Mouse (Mus musculus) lung, embryonic 14.5 days (tissue): Measurements from ENCODE around the gene Fhit. TPM values are rescaled to one million over a fixed set of nuclear protein-coding genes. Genes with fewer than 3 reads are reported as not detected.
"Not testable (repeated sequence)": the region's sequence is repeated elsewhere in the genome, so short reads cannot be mapped to it uniquely, and the experiment has no call there.

ENCODE experiments used
- ATAC-seq: fragments of 200-750 bp; cut with Nextera tagmentation; 2 replicates; pipeline ENCODE4 v1.8.0; 2017; ENCODE audit warnings: mild to moderate bottlenecking, moderate TSS enrichment, moderate library complexity; ENCODE audit not compliant: insufficient read depth
- DNase-seq: peaks from one replicate; pipeline ENCODE4 v3.0.0-alpha.2; 2015
- H3K27ac ChIP-seq: fragments of 300-500 bp; sonication (generic); 2 replicates; pipeline ENCODE4 v1.5.1; 2014; ENCODE audit warnings: low read depth, mild to moderate bottlenecking, moderate library complexity
- H3K27me3 ChIP-seq: fragments of 300-500 bp; sonication (generic); 2 replicates; pipeline ENCODE4 v1.6.1; 2014; ENCODE audit warnings: low read length, control low read depth; ENCODE audit not compliant: insufficient read depth
- H3K36me3 ChIP-seq: fragments of 300-500 bp; sonication (generic); 2 replicates; pipeline ENCODE4 v1.6.1; 2014; ENCODE audit warnings: control low read depth; ENCODE audit not compliant: insufficient read depth
- H3K4me1 ChIP-seq: fragments of 300-500 bp; sonication (generic); 2 replicates; pipeline ENCODE4 v1.6.1; 2014; ENCODE audit warnings: antibody characterized with exemption, control low read depth; ENCODE audit not compliant: insufficient read depth
- H3K4me2 ChIP-seq: fragments of 300-500 bp; sonication (generic); 2 replicates; pipeline ENCODE4 v1.6.1; 2014; ENCODE audit warnings: mild to moderate bottlenecking
- H3K4me3 ChIP-seq: fragments of 300-500 bp; sonication (generic); 2 replicates; pipeline ENCODE4 v1.5.1; 2014; ENCODE audit warnings: low read depth, low read length
- H3K9ac ChIP-seq: fragments of 300-500 bp; sonication (generic); 2 replicates; pipeline ENCODE4 v1.6.1; 2014
- H3K9me3 ChIP-seq: fragments of 300-500 bp; sonication (generic); 2 replicates; pipeline ENCODE4 v1.6.1; 2016; ENCODE audit warnings: low read depth, low read length, control low read depth
- CTCF ChIP-seq: IDR thresholded peaks from 2 replicates; pipeline ENCODE4 v1.5.1; 2016; ENCODE audit warnings: antibody characterized with exemption, low read depth
- WGBS: fragments of 180-500 bp; shearing (Covaris S2); extraction: QIAGEN DNeasy Blood & Tissue Kit; methylation state at CpG from one replicate; pipeline ENCODE4 v1.1.7; 2014; 5-methylcytosine and 5-hydroxymethylcytosine counted together
- polyA plus RNA-seq: library from polyadenylated mRNA; unstranded; fragments of >200 nt; fragmentation: Nextera tagmentation; extraction: Ambion mirVana; gene quantifications from 2 replicates; pipeline ENCODE4 v1.2.1, GENCODE M21; 2014

The Fhit gene
- polyA plus RNA-seq, 1 experiment from 2014 or later: 5.3 TPM

DNA sequence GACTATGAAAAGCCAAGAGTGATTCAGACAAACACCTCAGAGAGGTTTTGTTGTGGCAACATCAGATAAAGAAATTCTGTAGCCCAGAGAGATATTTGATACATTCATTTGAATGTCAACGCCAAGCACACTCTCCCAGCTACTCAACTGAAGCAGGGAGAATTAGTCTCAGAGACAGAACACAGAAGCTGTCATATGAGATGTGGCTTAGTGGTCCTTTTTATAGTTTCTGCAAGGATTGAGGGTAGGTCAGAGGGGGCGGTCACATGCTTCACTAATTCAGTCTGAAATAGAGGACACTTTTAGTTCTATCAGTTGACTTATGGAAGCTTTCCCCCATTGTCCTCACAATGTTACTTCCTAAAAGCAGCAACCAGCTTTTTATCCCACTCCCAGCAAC, 98.2 kb downstream of the Fhit start:
- Histone ChIP-seq H3K9me3 (no peaks in the 10 kb centered on the region), H3K4me1 (no peaks in the 10 kb centered on the region), H3K36me3 (no peaks in the 10 kb centered on the region), H3K27me3 (no peaks in the 10 kb centered on the region), H3K9ac (no peak overlapping the region), H3K4me3 (no peak overlapping the region), H3K27ac (no peak overlapping the region), H3K4me2 (no peak overlapping the region)
- no peak for TF ChIP-seq CTCF
- ATAC-seq (no peak), DNase-seq (no peak)
- 77% methylated on average over 2 of the region's 2 CpGs for WGBS

DNA sequence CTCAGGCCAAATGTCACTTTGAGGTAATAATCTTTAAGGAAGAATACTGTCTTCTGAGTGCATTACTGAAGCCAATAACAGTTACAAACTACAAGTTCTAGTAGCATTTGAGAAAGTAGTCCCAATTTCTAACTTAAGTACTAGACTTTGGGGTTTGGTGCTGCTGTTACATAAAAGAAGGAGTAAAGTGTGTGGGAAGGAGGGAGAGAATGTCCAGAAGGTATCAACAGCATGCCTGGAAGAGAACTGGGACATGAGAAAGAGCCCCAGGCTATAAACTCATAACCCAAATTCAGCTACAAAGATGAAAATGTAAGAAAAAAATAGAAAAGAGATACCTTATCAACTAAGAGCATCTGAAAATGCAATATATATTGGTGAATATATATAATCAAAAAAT, 101.6 kb downstream of the Fhit start:
- Histone ChIP-seq H3K4me2 (no peak overlapping the region), H3K27ac (no peak overlapping the region), H3K4me3 (no peak overlapping the region), H3K36me3 (no peaks in the 10 kb centered on the region), H3K27me3 (no peaks in the 10 kb centered on the region), H3K4me1 (no peaks in the 10 kb centered on the region), H3K9me3 (no peaks in the 10 kb centered on the region), H3K9ac (no peak overlapping the region)
- DNase-seq (no peak), ATAC-seq (no peak)
- TF ChIP-seq CTCF: no peak

DNA sequence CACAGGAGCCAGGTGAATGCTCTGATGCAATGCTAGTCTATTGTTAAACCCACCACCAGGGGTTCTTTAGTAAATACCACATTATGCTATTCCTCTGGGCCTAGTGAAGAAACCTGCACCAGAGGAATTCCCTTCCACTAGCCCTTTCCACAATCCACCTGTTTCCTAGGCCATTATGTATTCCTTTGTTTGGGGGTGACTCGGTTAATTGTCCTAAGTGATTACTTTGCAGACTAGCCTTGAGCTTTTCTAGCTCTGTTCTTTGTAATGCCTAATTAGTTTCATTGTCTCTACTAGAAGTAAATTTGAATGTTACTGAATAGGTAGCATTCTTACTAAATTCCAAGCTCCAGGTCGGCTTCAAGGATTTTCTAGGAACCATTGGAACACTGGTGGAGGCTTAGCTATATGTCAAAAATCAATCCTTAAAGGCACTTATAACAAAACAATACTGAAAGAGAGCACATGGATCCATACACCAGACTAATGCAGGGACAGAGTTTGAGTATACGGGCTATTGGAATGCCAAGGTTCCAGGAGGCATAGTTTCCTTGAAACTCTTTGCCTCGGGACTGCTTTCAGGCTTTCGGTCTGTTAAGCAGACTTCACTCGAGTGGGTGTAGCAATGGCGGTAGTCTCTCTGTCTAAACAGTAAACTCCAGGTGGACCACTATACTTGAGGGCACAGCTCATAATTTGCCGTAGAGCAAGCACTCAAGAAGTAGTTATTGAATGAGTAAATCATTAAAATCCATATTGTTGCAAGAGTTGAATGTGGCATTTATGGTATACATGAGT, 122.1 kb downstream of the Fhit start:
- not testable (repeated sequence) for H3K4me3 ChIP-seq, H3K9ac ChIP-seq, ATAC-seq, H3K4me2 ChIP-seq, H3K4me1 ChIP-seq, H3K36me3 ChIP-seq, H3K9me3 ChIP-seq, H3K27ac ChIP-seq, DNase-seq, H3K27me3 ChIP-seq
- 69% methylated on average over 8 of the region's 8 CpGs for WGBS

DNA sequence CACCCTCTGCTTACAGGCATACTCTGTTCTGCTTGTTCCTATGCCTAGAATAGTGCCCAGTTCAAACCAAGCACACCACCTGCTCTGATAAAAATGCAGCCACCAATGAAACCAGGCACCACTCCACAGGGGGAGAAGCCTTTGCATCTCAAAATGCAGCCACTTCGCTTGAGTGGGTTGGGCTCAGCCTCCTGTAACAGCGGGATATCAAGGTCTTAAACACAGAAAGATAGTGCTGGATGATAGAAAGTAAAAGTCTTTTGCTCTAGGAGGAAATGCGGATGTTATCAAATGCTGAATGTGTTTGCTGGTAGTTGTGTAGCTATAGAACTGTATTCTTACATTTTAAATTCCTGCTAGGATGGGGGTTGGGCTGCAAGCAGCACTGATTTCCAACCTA, 140.4 kb downstream of the Fhit start:
- no peak for DNase-seq
- Histone ChIP-seq H3K9ac (no peak overlapping the region), H3K9me3 (no peaks in the 10 kb centered on the region), H3K4me2 (no peak overlapping the region), H3K27ac (no peak overlapping the region), H3K36me3 (no peaks in the 10 kb centered on the region), H3K4me1 (no peaks in the 10 kb centered on the region), H3K4me3 (no peak overlapping the region), H3K27me3 (no peaks in the 10 kb centered on the region)
- ATAC-seq: no peak
- no peak for TF ChIP-seq CTCF
- 25% methylated on average over 3 of the region's 3 CpGs for WGBS

DNA sequence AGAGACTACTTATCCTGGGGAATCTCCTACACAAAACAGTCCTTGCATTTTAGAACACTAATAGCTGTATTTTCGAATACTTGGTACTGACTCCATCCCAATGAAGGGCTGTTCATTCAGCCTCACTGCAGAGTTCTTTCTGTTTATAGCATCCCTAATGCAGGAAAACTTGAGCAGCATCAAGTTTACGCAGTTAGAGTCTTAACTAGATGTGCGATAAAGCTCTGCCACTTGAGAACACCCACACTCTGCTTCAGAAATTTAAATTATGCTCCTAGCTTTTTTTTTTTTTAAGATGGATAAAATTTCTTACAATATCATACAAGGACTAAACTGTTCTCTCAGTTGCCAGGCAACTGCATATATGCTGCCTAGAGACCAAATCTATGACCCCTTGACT, 183.2 kb downstream of the Fhit start:
- DNase-seq (no peak), ATAC-seq (no peak)
- Histone ChIP-seq H3K9me3 (no peaks in the 10 kb centered on the region), H3K36me3 (no peaks in the 10 kb centered on the region), H3K4me2 (no peak overlapping the region), H3K27ac (no peak overlapping the region), H3K4me3 (no peak overlapping the region), H3K9ac (no peak overlapping the region), H3K27me3 (no peaks in the 10 kb centered on the region), H3K4me1 (no peaks in the 10 kb centered on the region)
- no peak for TF ChIP-seq CTCF
- WGBS: 88% methylated on average over 3 of the region's 3 CpGs

DNA sequence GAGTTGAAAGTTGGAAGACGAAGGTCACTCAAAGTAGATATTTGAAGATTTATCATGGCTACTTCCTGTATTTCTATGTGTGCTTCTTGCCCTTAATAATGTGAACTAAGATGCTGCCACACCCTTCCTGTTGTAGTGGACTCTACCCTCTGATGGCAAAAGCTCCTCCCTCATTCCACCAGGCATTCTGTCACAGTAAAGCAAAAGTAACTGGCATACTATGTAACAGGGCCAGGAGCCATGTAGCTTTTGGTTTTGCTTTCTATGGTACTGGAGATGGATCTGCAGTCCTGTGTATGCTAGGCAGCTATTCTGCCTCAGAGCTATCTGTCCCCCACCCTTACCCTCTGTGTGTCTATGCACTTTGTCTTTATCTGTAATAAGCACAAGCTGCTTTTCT, 220.2 kb downstream of the Fhit start:
- Histone ChIP-seq H3K36me3 (no peaks in the 10 kb centered on the region), H3K4me3 (no peak overlapping the region), H3K9me3 (no peaks in the 10 kb centered on the region), H3K4me2 (no peak overlapping the region), H3K4me1 (no peaks in the 10 kb centered on the region), H3K27ac (no peak overlapping the region), H3K27me3 (no peaks in the 10 kb centered on the region), H3K9ac (no peak overlapping the region)
- WGBS: 79% methylated on average over 1 of the region's 1 CpGs
- DNase-seq (no peak), ATAC-seq (no peak)
- no peak for TF ChIP-seq CTCF

DNA sequence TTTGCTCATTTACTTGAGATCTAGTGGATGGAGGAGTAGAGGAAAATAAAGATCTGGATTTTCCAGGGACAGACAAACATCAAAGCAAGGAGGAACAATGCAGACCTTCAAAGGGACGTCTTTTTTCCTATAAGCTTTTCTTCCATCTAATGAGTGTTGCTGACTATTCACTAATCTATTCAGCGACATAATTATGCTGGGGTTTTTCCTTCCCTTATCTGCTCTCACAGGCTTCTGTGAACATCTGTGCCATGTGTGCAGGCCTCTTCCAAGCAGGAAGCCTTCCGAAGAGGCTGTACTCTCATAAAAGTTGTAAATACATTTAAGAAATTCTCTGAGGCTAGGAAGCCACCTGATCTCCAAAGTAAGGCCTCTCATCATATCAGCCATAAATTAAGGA, 228.2 kb downstream of the Fhit start:
- DNase-seq (no peak), ATAC-seq (no peak)
- Histone ChIP-seq H3K4me3 (no peak overlapping the region), H3K27ac (no peak overlapping the region), H3K4me1 (no peaks in the 10 kb centered on the region), H3K36me3 (no peaks in the 10 kb centered on the region), H3K9ac (no peak overlapping the region), H3K4me2 (no peak overlapping the region), H3K9me3 (no peaks in the 10 kb centered on the region), H3K27me3 (no peaks in the 10 kb centered on the region)
- 41% methylated on average over 3 of the region's 3 CpGs for WGBS
- no peak for TF ChIP-seq CTCF
